Mouse (Mus musculus) gastrocnemius, postnatal 14 days (tissue): ENCODE measurements around the gene Ccdc124. TPM values are rescaled to one million over a fixed set of nuclear protein-coding genes. Genes with fewer than 3 reads are reported as not detected.
"Not testable (repeated sequence)": the region's sequence is repeated elsewhere in the genome, so short reads cannot be mapped to it uniquely, and the experiment has no call there.

Experiments
- DNase-seq: peaks from one replicate; pipeline ENCODE4 v3.0.0; 2021; ENCODE audit warnings: mixed read lengths
- intact Hi-C: fragments of 180-260 bp; cut with DNase I; formaldehyde crosslinking; loops from one replicate; pipeline ENCODE4 v1.15.1; 2025; ENCODE audit warnings: low total_unique reads
- total RNA-seq, 2 experiments: library from RNA; stranded (reverse); gene quantifications; 2 replicates each; pipeline ENCODE4 v1.2.3; 2021

Gene Ccdc124
- total RNA-seq, 2 experiments from 2014 or later: 50.3 to 50.9 TPM

GRCm38 (mm10) chr8:70897021-70897680 is 23.4 kb upstream of the Ccdc124 start, which contains the start of gene Rpl18a:
TSS of gene Rpl18a (minus strand) at chr8:70897412.
- DNase-seq: peak; percentile 93
- intact Hi-C loops: no loop called here

GRCm38 (mm10) chr8:70896316-70897020 is 22.7 kb upstream of the Ccdc124 start:
- no peak for DNase-seq
- intact Hi-C loops: no loop called here

GRCm38 (mm10) chr8:70895571-70896259 is 22.0 kb upstream of the Ccdc124 start:
- not testable (repeated sequence) for DNase-seq
- intact Hi-C loops: loop anchor here (2.0 kb wide), 1 partner anchor 21 kb away; no protein-coding TSS in a partner anchor

DNA sequence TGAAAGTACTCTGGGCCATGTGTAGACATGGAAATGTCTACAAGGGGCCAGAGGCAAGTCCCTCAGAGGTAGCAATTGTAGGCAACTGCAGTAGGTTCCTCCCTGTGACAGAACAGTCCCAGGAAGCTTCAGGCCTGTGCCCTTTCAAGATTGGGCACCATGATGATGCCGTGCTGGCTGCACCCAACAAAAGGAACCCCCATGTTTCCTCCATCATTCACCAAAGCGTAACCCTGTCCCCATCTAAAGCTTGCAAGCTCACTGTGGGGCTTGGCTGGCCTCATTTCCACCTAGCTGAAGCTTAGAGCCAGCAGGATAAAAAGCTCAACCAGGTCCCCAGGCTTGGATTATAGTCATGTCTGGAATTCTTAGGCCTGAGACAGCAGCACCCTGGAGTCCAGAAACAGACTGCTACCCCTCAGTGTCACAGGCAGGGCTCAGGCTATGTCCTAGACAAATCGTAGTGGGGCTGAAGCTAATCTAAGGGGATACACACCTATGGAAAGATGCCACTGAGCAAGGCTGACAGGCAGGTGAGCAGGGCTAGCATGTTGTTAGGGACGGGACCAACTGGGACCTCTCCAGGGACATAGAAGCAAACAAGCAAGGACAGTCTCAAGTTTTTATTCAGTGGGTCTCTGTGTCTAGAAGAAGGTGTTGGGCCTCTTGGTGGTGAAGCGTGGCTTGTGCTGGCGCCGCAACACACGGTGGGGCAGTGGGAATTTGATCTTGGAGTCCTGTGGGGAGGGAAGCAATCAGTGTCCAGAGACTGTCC is 21.2 kb upstream of the Ccdc124 start:
- DNase-seq: no peak
- intact Hi-C loops: loop anchor here (2.0 kb wide), 1 partner anchor 20 kb away; no protein-coding TSS in a partner anchor

- no peak for DNase-seq
- intact Hi-C loops: loop anchor here (2.0 kb wide), 1 partner anchor 20 kb away; no protein-coding TSS in a partner anchor
Measured at GRCm38 (mm10) chr8:70894385-70894720, 20.6 kb upstream of the Ccdc124 start.

- peak; percentile 76 for DNase-seq
- intact Hi-C loops: loop anchor here (2.0 kb wide), 1 partner anchor 19 kb away; no protein-coding TSS in a partner anchor
Measured at GRCm38 (mm10) chr8:70893656-70894384, 20.1 kb upstream of the Ccdc124 start.

DNA sequence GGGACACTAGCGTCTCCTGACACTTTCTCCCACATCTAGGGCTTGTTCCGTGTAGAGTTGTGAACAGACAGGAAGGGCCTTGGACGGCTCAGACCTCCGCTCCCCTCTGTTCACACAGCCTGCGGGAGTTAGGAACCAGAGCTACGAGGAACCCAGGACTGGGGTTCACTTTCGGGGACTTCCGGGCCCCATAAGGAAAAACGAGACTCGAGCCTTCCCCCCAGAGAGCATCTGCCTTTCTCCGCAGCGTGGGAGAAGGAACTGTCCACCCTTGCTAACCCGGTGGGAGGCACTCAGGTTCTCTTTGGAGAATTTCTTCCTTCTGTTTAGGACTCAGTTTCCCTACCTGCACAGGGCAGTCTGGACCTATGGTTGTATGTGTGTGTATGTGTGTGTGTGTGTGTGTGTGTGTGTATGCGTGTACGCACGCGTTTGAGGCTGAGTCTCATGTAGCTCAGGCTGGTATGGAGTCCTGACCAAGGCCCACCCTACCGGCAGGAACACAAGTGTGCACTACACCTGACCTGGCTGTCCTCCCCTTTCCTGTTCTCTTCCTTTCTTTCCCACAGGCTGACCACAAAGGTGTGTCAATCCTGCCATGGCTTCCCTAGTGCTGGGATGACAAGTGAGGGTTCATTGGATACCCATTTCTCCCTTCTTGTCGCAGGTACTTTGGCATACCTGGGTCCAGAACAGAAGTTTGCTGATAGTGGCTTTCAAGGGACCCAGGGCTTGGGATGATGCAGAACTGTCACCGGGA is 19.3 kb upstream of the Ccdc124 start:
- intact Hi-C loops: no loop called here
- DNase-seq: no peak

GRCm38 (mm10) chr8:70892022-70892895 is 18.5 kb upstream of the Ccdc124 start, which contains the start of gene Slc5a5:
TSS of gene Slc5a5 (minus strand) at chr8:70892757.
- no peak for DNase-seq
- intact Hi-C loops: no loop called here

DNA sequence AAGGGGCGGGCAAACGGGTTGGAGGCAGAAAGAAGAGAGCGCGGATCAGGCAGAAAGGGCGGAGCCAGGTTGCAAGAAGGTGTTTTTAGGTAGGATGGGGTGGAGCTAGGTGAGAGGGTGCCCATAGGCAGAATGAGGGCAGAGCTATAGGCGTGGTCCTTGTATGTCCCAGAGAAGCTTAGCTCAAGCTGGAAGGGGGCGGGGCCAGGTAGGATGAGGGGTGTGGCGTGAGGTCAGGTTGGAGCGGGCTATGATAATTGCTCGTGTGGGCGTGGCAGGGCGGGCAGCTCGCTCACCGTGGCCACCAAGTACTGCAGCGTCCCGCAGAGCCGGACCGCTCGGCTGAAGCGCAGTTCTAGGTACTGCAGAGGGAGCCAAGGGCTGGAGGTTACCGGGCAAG is 17.6 kb upstream of the Ccdc124 start:
- no peak for DNase-seq
- intact Hi-C loops: no loop called here

GRCm38 (mm10) chr8:70890656-70891055 is 16.9 kb upstream of the Ccdc124 start:
- intact Hi-C loops: no loop called here
- no peak for DNase-seq

DNA sequence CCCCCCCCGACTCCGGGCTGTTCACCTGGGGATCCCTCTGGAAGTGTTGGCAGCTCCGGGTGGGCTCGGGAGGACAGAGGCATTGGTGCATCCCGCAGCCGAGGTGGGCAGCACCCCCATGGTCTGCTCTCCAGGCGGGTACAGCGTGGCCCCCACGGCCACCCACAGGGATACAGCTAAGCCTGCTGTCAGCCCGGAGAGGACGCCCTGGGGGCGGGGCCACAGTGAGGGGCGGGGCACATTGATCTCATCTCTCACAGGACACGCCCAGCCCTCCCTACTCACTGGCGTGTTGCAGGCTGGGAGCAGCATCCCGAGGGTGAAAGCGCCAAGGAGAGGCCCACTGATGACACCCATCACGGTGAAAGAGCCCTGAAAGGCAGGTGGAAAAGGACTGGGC is 13.9 kb upstream of the Ccdc124 start:
- peak; percentile 37 for DNase-seq
- intact Hi-C loops: no loop called here

DNA sequence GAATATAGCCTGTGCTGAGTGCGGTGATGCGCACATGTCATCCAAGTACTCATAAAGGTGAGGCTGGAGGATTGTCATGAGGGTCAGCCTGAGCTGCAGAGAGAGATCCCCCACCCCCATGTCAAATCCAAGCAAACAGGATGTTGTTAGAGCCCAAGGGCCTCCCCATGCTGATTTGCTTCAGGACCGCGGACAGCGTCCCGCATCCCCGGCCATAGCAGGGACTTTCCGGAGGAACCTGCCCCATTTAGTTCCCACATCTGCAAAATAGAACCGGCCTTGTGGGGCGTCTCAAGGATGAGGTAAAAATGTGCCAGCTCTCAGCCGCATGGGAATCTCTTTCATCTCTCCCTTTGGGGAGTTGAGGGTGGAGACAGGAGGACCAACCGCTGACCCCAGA is 11.9 kb upstream of the Ccdc124 start:
- DNase-seq: no peak
- intact Hi-C loops: no loop called here

DNA sequence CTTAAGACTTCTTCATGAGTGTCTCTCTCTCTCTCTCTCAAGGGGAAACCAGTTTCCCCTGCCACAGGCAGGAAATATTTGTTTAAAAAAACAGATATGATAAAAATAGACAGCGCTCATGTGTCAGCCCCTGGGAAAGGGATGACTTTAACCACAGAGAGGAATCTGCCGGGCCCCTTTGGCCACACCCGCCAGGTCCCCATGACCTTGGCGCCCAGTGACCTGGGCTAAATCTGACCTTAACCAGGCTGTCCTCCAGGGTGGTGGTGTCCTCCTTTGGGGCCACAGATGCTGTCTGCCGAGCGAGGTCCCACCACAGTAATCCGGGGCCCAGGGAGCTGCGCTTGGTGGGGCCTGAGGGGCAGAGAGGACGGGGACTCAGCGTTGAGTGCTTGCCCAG is 10.9 kb upstream of the Ccdc124 start:
- intact Hi-C loops: no loop called here
- DNase-seq: no peak

DNA sequence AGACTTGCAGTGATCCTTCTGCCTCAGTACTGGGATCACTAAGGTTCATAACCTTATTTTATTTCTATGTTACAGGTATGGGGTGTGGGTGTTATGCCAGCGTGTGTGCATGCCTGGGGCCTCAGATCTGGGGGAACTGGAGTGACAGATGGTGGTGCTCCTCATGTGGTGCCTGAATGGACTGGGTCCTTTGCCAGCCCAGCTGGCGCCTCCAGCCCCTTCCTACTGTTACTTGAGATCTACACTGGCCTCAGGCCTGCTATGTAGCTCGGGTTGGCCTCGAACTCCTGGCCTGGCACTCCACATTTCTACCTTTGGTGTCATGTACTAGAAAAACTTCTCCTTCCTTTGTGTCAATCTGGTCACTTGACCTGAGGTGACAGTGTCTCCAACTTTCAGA is 10.5 kb upstream of the Ccdc124 start:
- intact Hi-C loops: no loop called here
- DNase-seq: no peak

DNA sequence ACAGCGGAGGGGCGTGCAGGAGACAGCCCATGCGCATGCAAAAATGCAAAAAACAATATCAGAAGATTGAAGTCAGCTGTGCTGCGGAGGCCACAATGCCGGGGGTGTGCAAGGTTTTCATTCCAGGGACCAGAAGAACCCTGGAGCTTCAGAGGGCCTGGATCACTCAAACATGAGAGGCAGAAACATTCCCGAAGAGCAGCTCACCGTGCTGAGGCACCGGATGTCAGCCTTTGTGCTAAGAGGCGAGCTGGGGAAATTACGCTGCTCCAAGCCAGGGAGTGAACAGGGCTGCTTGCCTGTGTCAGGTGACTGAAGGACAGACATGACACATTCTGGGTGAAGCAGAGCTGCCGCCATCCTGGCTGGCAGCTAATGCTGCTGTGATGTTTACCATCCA is 6.8 kb upstream of the Ccdc124 start:
- DNase-seq: no peak
- intact Hi-C loops: no loop called here

DNA sequence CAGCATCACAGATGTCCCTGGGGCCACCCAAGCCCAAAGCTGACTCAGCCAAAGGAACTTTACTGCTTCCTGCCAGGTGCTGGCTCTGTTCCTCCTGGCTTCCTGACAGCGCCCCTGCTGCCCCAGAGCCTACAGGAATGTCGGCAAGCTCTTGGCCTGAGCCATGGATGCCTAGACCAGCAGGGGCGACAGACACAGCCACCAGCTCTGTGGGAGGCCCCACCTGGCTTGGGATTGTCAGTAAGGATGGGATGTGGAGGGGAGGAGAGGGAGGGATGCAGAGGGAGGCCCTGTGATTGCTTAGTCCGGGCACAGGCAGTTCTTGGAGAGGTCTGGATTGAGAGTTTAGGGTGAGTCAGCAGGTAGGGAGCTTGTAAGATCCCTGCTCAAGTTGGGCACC is 6.4 kb upstream of the Ccdc124 start:
- peak; percentile 45 for DNase-seq
- intact Hi-C loops: no loop called here

GRCm38 (mm10) chr8:70879500-70879899 is 5.8 kb upstream of the Ccdc124 start:
- DNase-seq: no peak
- intact Hi-C loops: no loop called here
